Mouse (Mus musculus): ENCODE results near the gene Gpm6b. TPM values are rescaled to one million over a fixed set of nuclear protein-coding genes. Genes with fewer than 3 reads are reported as not detected.

Gene Gpm6b
- polyA plus RNA-seq, 1 experiment from 2014 or later = 104 TPM

- Histone ChIP-seq H3K4me3 (ENCODE audit: low read depth, low read length) (no peak overlapping the region), H3K9me3 (ENCODE audit: control insufficient read depth, low read length) (no peaks in the 10 kb centered on the region), H3K4me2 (ENCODE audit: low read depth, low read length, severe bottlenecking) (no peak overlapping the region), H3K27ac (ENCODE audit: low read depth, low read length) (no peak overlapping the region), H3K27me3 (ENCODE audit: control insufficient read depth, insufficient read depth, low read length) (peaks cover 2% of the 10 kb centered on the region), H3K9ac (ENCODE audit: low read length) (no peak overlapping the region), H3K4me1 (replicated peaks; ENCODE audit: control insufficient read depth, insufficient read depth, low read length) (no peaks in the 10 kb centered on the region), H3K36me3 (ENCODE audit: control insufficient read depth, insufficient read depth, low read length) (no peaks in the 10 kb centered on the region)
- WGBS = 79% methylated on average over 2 of the region's 2 CpGs
- ATAC-seq (replicated peaks; ENCODE audit: low FRiP score) (no peak), DNase-seq (ENCODE audit: low spot score) (no peak)
Measured at GRCm38 (mm10) chrX:166353412-166353811, 114.7 kb downstream of the Gpm6b start.

- 83% methylated on average over 1 of the region's 1 CpGs for WGBS
- peaks cover 2% of the 10 kb centered on the region for H3K27me3 ChIP-seq (ENCODE audit: control insufficient read depth, insufficient read depth, low read length)
- no peaks in the 10 kb centered on the region for H3K9me3 ChIP-seq (ENCODE audit: control insufficient read depth, low read length)
- H3K27ac ChIP-seq (ENCODE audit: low read depth, low read length) = no peak overlapping the region
- ATAC-seq (replicated peaks; ENCODE audit: low FRiP score) = no peak
- H3K4me1 ChIP-seq (replicated peaks; ENCODE audit: control insufficient read depth, insufficient read depth, low read length) = no peaks in the 10 kb centered on the region
- H3K9ac ChIP-seq (ENCODE audit: low read length) = no peak overlapping the region
- no peak overlapping the region for H3K4me2 ChIP-seq (ENCODE audit: low read depth, low read length, severe bottlenecking)
- no peaks in the 10 kb centered on the region for H3K36me3 ChIP-seq (ENCODE audit: control insufficient read depth, insufficient read depth, low read length)
- H3K4me3 ChIP-seq (ENCODE audit: low read depth, low read length) = no peak overlapping the region
- DNase-seq (ENCODE audit: low spot score) = no peak
Measured at GRCm38 (mm10) chrX:166354913-166355312, 116.2 kb downstream of the Gpm6b start.

GRCm38 (mm10) chrX:166356276-166356675 is 117.6 kb downstream of the Gpm6b start:
- H3K4me2 ChIP-seq (ENCODE audit: low read depth, low read length, severe bottlenecking) = no peak overlapping the region
- H3K9me3 ChIP-seq (ENCODE audit: control insufficient read depth, low read length) = no peaks in the 10 kb centered on the region
- no peak overlapping the region for H3K9ac ChIP-seq (ENCODE audit: low read length)
- no peaks in the 10 kb centered on the region for H3K36me3 ChIP-seq (ENCODE audit: control insufficient read depth, insufficient read depth, low read length)
- ATAC-seq (replicated peaks; ENCODE audit: low FRiP score) (no peak), DNase-seq (ENCODE audit: low spot score) (no peak)
- no peaks in the 10 kb centered on the region for H3K4me1 ChIP-seq (replicated peaks; ENCODE audit: control insufficient read depth, insufficient read depth, low read length)
- no peak overlapping the region for H3K27ac ChIP-seq (ENCODE audit: low read depth, low read length)
- H3K27me3 ChIP-seq (ENCODE audit: control insufficient read depth, insufficient read depth, low read length) = peaks cover 2% of the 10 kb centered on the region
- WGBS = 85% methylated on average over 3 of the region's 3 CpGs
- H3K4me3 ChIP-seq (ENCODE audit: low read depth, low read length) = no peak overlapping the region

- ATAC-seq (replicated peaks; ENCODE audit: low FRiP score) = no peak
- Histone ChIP-seq H3K27ac (ENCODE audit: low read depth, low read length) (no peak overlapping the region), H3K27me3 (ENCODE audit: control insufficient read depth, insufficient read depth, low read length) (no peaks in the 10 kb centered on the region; the same call in 1 of the 2 replicates), H3K4me1 (replicated peaks; ENCODE audit: control insufficient read depth, insufficient read depth, low read length) (no peaks in the 10 kb centered on the region), H3K9ac (ENCODE audit: low read length) (no peak overlapping the region), H3K36me3 (ENCODE audit: control insufficient read depth, insufficient read depth, low read length) (no peaks in the 10 kb centered on the region), H3K4me2 (ENCODE audit: low read depth, low read length, severe bottlenecking) (no peak overlapping the region), H3K4me3 (ENCODE audit: low read depth, low read length) (no peak overlapping the region), H3K9me3 (ENCODE audit: control insufficient read depth, low read length) (no peaks in the 10 kb centered on the region)
- DNase-seq (ENCODE audit: low spot score) = no peak
- WGBS = 73% methylated on average over 2 of the region's 2 CpGs
Measured at GRCm38 (mm10) chrX:166358955-166359354, 120.2 kb downstream of the Gpm6b start.

- Histone ChIP-seq H3K9ac (ENCODE audit: low read length) (no peak overlapping the region), H3K27me3 (ENCODE audit: control insufficient read depth, insufficient read depth, low read length) (no peaks in the 10 kb centered on the region; the same call in 1 of the 2 replicates), H3K27ac (ENCODE audit: low read depth, low read length) (no peak overlapping the region), H3K4me1 (replicated peaks; ENCODE audit: control insufficient read depth, insufficient read depth, low read length) (no peaks in the 10 kb centered on the region), H3K4me3 (ENCODE audit: low read depth, low read length) (no peak overlapping the region), H3K36me3 (ENCODE audit: control insufficient read depth, insufficient read depth, low read length) (no peaks in the 10 kb centered on the region), H3K9me3 (ENCODE audit: control insufficient read depth, low read length) (no peaks in the 10 kb centered on the region), H3K4me2 (ENCODE audit: low read depth, low read length, severe bottlenecking) (no peak overlapping the region)
- ATAC-seq (replicated peaks; ENCODE audit: low FRiP score) (no peak), DNase-seq (ENCODE audit: low spot score) (no peak)
- WGBS = 91% methylated on average over 2 of the region's 2 CpGs
Measured at GRCm38 (mm10) chrX:166359927-166360440, 121.3 kb downstream of the Gpm6b start.

GRCm38 (mm10) chrX:166360455-166360854 is 121.7 kb downstream of the Gpm6b start:
- Histone ChIP-seq H3K27me3 (ENCODE audit: control insufficient read depth, insufficient read depth, low read length) (no peaks in the 10 kb centered on the region; the same call in 1 of the 2 replicates), H3K4me1 (replicated peaks; ENCODE audit: control insufficient read depth, insufficient read depth, low read length) (no peaks in the 10 kb centered on the region), H3K27ac (ENCODE audit: low read depth, low read length) (no peak overlapping the region), H3K4me3 (ENCODE audit: low read depth, low read length) (no peak overlapping the region), H3K9me3 (ENCODE audit: control insufficient read depth, low read length) (no peaks in the 10 kb centered on the region), H3K9ac (ENCODE audit: low read length) (no peak overlapping the region), H3K36me3 (ENCODE audit: control insufficient read depth, insufficient read depth, low read length) (no peaks in the 10 kb centered on the region), H3K4me2 (ENCODE audit: low read depth, low read length, severe bottlenecking) (no peak overlapping the region)
- WGBS = 89% methylated on average over 4 of the region's 4 CpGs
- ATAC-seq (replicated peaks; ENCODE audit: low FRiP score) (no peak), DNase-seq (ENCODE audit: low spot score) (no peak)

- ATAC-seq (replicated peaks; ENCODE audit: low FRiP score) (no peak), DNase-seq (ENCODE audit: low spot score) (no peak)
- H3K4me2 ChIP-seq (ENCODE audit: low read depth, low read length, severe bottlenecking) = no peak overlapping the region
- WGBS = 81% methylated on average over 8 of the region's 8 CpGs
- no peak overlapping the region for H3K9ac ChIP-seq (ENCODE audit: low read length)
- H3K36me3 ChIP-seq (ENCODE audit: control insufficient read depth, insufficient read depth, low read length) = no peaks in the 10 kb centered on the region
- H3K4me3 ChIP-seq (ENCODE audit: low read depth, low read length) = no peak overlapping the region
- H3K27ac ChIP-seq (ENCODE audit: low read depth, low read length) = no peak overlapping the region
- peaks cover 5% of the 10 kb centered on the region; the same call in 1 of the 2 replicates for H3K27me3 ChIP-seq (ENCODE audit: control insufficient read depth, insufficient read depth, low read length)
- H3K4me1 ChIP-seq (replicated peaks; ENCODE audit: control insufficient read depth, insufficient read depth, low read length) = no peaks in the 10 kb centered on the region
- H3K9me3 ChIP-seq (ENCODE audit: control insufficient read depth, low read length) = no peaks in the 10 kb centered on the region
Measured at GRCm38 (mm10) chrX:166365458-166366213, 126.9 kb downstream of the Gpm6b start.

GRCm38 (mm10) chrX:166376681-166377328 is 138.1 kb downstream of the Gpm6b start:
- Histone ChIP-seq H3K4me1 (replicated peaks; ENCODE audit: control insufficient read depth, insufficient read depth, low read length) (no peaks in the 10 kb centered on the region), H3K9ac (ENCODE audit: low read length) (no peak overlapping the region), H3K4me2 (ENCODE audit: low read depth, low read length, severe bottlenecking) (no peak overlapping the region), H3K4me3 (ENCODE audit: low read depth, low read length) (no peak overlapping the region), H3K27me3 (ENCODE audit: control insufficient read depth, insufficient read depth, low read length) (peaks cover 10% of the 10 kb centered on the region), H3K9me3 (ENCODE audit: control insufficient read depth, low read length) (no peaks in the 10 kb centered on the region), H3K27ac (ENCODE audit: low read depth, low read length) (no peak overlapping the region), H3K36me3 (ENCODE audit: control insufficient read depth, insufficient read depth, low read length) (no peaks in the 10 kb centered on the region)
- 88% methylated on average over 9 of the region's 9 CpGs for WGBS
- DNase-seq (ENCODE audit: low spot score) = no peak
- ATAC-seq (replicated peaks; ENCODE audit: low FRiP score) = no peak
